Mouse (Mus musculus) erythroblast, embryonic 14.5 days (primary cell): ENCODE data around the gene Areg. TPM values are rescaled to one million over a fixed set of nuclear protein-coding genes. Genes with fewer than 3 reads are reported as not detected.

Source experiments
- H3K27me3 ChIP-seq: 2 replicates; pipeline ENCODE4 v1.6.1; 2012; ENCODE audit warnings: inconsistent platforms; ENCODE audit not compliant: control insufficient read depth
- H3K36me3 ChIP-seq: 2 replicates; pipeline ENCODE4 v1.6.1; 2012; ENCODE audit warnings: mild to moderate bottlenecking, inconsistent platforms; ENCODE audit not compliant: control insufficient read depth
- H3K4me1 ChIP-seq: 2 replicates; pipeline ENCODE4 v1.6.1; 2012; ENCODE audit warnings: inconsistent platforms; ENCODE audit not compliant: control insufficient read depth
- H3K4me3 ChIP-seq: replicated peaks from 2 replicates; pipeline ENCODE3; 2012; ENCODE audit warnings: moderate library complexity, mild to moderate bottlenecking, inconsistent platforms
- H3K9me3 ChIP-seq: 2 replicates; pipeline ENCODE4 v1.6.1; 2012; ENCODE audit warnings: low read length, inconsistent platforms, mixed read lengths; ENCODE audit not compliant: control insufficient read depth
- GATA1 ChIP-seq: IDR thresholded peaks from 2 replicates; pipeline ENCODE4 v1.6.1; 2012; ENCODE audit warnings: low read length, inconsistent platforms, mixed read lengths
- TAL1 ChIP-seq: IDR thresholded peaks from 3 replicates; pipeline ENCODE4 v1.6.1; 2012; ENCODE audit warnings: low read length, inconsistent platforms, mixed read lengths
- polyA plus RNA-seq: library from polyadenylated mRNA; stranded (reverse); fragments of >175 nt; gene quantifications from 2 replicates; pipeline ENCODE4 v1.2.3, GENCODE M21; 2012

Gene Areg
- polyA plus RNA-seq = not detected in 2 replicates

GRCm38 (mm10) chr5:91139446-91139873, at the start of gene Areg:
Areg (plus strand) TSS chr5:91139599.
- Histone ChIP-seq H3K4me1 (no peaks in the 10 kb centered on the region), H3K9me3 (no peaks in the 10 kb centered on the region; the same call in 1 of the 2 replicates), H3K36me3 (no peaks in the 10 kb centered on the region), H3K4me3 (no peak within 1 kb of the TSS), H3K27me3 (peaks cover 30% of the 10 kb centered on the region)
- TF ChIP-seq TAL1 (no peak), GATA1 (no peak)

- no peak overlapping the region for H3K4me3 ChIP-seq
- TF ChIP-seq GATA1 (no peak), TAL1 (no peak)
- H3K36me3 ChIP-seq = no peaks in the 10 kb centered on the region
- no peaks in the 10 kb centered on the region for H3K9me3 ChIP-seq
- no peaks in the 10 kb centered on the region for H3K27me3 ChIP-seq
- H3K4me1 ChIP-seq = no peaks in the 10 kb centered on the region
Measured at GRCm38 (mm10) chr5:91090301-91090700, 49.1 kb upstream of the Areg start.

DNA sequence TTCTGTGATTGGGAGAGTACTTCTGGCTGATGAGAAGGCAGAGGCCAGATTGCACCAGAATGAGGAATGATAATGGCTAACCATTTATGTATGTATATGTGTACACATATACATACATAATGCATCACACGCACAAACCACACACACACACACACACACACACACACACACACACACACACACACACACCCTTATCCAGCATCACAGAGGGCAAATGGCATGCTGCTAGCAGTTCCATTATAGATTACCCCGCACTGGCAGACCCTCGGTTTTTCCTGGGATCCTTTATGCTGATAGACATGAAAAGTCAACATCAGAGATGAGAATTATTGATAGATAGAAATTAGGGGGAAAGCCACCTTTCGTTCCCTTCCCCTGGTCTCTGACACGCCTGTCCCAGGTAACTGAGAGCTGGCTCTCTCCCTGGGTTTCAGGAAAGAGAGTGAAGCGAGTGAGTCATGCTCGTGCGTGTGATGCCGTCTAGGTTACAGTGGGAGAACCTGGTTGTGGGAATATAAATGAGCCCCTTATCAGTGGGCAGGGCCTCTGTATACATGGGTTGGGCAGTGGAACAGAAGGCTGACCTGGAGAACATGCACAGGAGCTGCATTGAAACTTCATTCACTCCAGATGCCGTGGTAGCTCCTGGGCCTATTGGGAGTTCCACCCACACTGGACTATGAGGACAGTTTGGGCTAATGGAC, 41.3 kb upstream of the Areg start:
- TF ChIP-seq TAL1 = no peak
- no peak for TF ChIP-seq GATA1
- Histone ChIP-seq H3K4me3 (no peak overlapping the region), H3K36me3 (no peaks in the 10 kb centered on the region), H3K27me3 (no peaks in the 10 kb centered on the region), H3K4me1 (no peaks in the 10 kb centered on the region), H3K9me3 (peaks cover 2% of the 10 kb centered on the region; the same call in 1 of the 2 replicates)

DNA sequence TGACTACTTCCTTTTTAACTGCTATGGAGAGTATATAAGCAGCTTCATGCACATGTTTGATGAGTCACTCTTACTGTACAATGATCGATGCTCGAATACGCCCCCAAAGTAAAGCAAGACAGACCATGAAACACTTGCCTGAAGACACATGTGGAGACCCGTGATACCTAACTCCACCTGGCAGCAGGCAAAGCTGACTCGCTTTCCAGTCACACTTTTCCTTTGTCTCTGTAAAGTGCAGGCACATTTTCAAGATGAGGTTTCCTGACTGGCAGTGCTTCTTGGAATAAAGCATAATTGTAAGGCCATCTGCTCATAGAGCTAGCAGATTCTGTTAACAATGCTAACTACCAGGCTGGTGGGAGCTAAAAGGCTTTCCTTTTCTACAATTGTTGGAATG, 37.7 kb upstream of the Areg start:
- H3K4me3 ChIP-seq = no peak overlapping the region
- H3K4me1 ChIP-seq = no peaks in the 10 kb centered on the region
- TF ChIP-seq GATA1 (no peak), TAL1 (no peak)
- peaks cover 2% of the 10 kb centered on the region; the same call in 1 of the 2 replicates for H3K9me3 ChIP-seq
- no peaks in the 10 kb centered on the region for H3K27me3 ChIP-seq
- H3K36me3 ChIP-seq = no peaks in the 10 kb centered on the region

GRCm38 (mm10) chr5:91103943-91104665, 35.3 kb upstream of the Areg start:
- Histone ChIP-seq H3K4me3 (no peak overlapping the region), H3K9me3 (peaks cover 2% of the 10 kb centered on the region; the same call in 1 of the 2 replicates), H3K4me1 (no peaks in the 10 kb centered on the region), H3K27me3 (no peaks in the 10 kb centered on the region), H3K36me3 (no peaks in the 10 kb centered on the region)
- TF ChIP-seq GATA1 = no peak
- TF ChIP-seq TAL1 = no peak

GRCm38 (mm10) chr5:91106248-91106647, 33.2 kb upstream of the Areg start:
- H3K9me3 ChIP-seq = peaks cover 2% of the 10 kb centered on the region; the same call in 1 of the 2 replicates
- H3K36me3 ChIP-seq = no peaks in the 10 kb centered on the region
- TF ChIP-seq GATA1 (no peak), TAL1 (no peak)
- H3K4me1 ChIP-seq = no peaks in the 10 kb centered on the region
- H3K27me3 ChIP-seq = no peaks in the 10 kb centered on the region
- no peak overlapping the region for H3K4me3 ChIP-seq

GRCm38 (mm10) chr5:91110023-91110670, 29.3 kb upstream of the Areg start:
- H3K27me3 ChIP-seq = no peaks in the 10 kb centered on the region
- H3K4me3 ChIP-seq = no peak overlapping the region
- no peak for TF ChIP-seq TAL1
- no peak for TF ChIP-seq GATA1
- no peaks in the 10 kb centered on the region for H3K36me3 ChIP-seq
- no peaks in the 10 kb centered on the region for H3K4me1 ChIP-seq
- no peaks in the 10 kb centered on the region; the same call in 1 of the 2 replicates for H3K9me3 ChIP-seq

DNA sequence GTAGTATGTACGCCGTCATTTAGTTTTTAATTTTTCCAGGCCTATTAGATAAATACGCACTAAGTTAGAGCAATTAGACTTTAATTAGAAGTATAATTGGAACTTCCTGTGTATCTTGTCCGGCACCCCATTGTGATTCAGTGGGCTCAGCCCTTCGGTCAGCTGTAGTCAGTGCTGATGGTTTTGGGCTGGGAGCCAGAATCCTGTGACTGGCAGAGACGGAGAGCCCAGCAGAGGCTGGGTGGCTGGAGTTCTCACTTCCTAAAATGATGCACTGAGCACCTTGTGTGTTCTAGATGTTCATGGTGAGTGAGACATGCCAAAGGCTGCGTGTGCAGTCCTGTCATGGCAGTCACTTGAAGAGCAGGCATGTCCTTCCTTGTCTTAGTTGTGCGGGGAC, 28.4 kb upstream of the Areg start:
- TF ChIP-seq GATA1 = no peak
- TF ChIP-seq TAL1 = no peak
- H3K36me3 ChIP-seq = no peaks in the 10 kb centered on the region
- no peak overlapping the region for H3K4me3 ChIP-seq
- no peaks in the 10 kb centered on the region; the same call in 1 of the 2 replicates for H3K9me3 ChIP-seq
- no peaks in the 10 kb centered on the region for H3K4me1 ChIP-seq
- H3K27me3 ChIP-seq = no peaks in the 10 kb centered on the region

- Histone ChIP-seq H3K36me3 (no peaks in the 10 kb centered on the region), H3K27me3 (no peaks in the 10 kb centered on the region), H3K4me3 (no peak overlapping the region), H3K4me1 (no peaks in the 10 kb centered on the region), H3K9me3 (no peaks in the 10 kb centered on the region; the same call in 1 of the 2 replicates)
- TF ChIP-seq GATA1 = no peak
- TF ChIP-seq TAL1 = no peak
Measured at GRCm38 (mm10) chr5:91113967-91114366, 25.4 kb upstream of the Areg start.
